Mouse (Mus musculus): Measurements from ENCODE around the gene Chchd6.

DNA sequence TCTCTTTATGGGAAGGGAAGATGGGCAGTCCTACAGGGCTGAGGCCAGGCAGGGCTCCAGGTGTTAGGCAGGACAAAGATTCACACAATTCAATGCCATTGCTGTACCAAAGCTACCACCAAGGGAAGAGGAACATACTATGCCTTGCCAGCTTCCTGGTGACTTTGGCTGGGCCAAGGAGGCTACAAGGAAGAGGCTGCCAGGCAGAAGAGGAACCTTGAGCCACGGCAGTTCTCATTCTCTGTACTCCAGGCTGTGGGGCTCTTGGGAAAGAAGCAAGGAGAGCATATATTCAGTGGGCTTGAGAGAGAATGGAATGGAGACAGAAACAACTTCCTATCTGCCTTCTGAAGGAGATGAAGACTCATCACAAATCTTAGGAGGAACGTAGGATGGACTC, 190.5 kb downstream of the Chchd6 start:
- TF ChIP-seq GATA1 (IDR thresholded peaks at IDR 0.05; ENCODE audit: borderline replicate concordance, low read length) (no peak), FLI1 (IDR thresholded peaks at IDR 0.05; ENCODE audit: low read length) (no peak)

All from megakaryocyte, embryonic 14.5 days (primary cell).